Mouse (Mus musculus) heart, adult 18-20 months (tissue): ENCODE results near the gene Lim2. TPM values are rescaled to one million over a fixed set of nuclear protein-coding genes. Genes with fewer than 3 reads are reported as not detected.

ENCODE experiments used
- microRNA-seq, 2 experiments: library from miRNA; unstranded; fragments of <30 nt; microRNA quantifications; one replicate each; pipeline ENCODE4 v1.2.0; 2022
- total RNA-seq, 2 experiments: library from RNA; stranded (reverse); gene quantifications; 2 replicates each; pipeline ENCODE4 v1.2.3; 2021

The Lim2 gene
- total RNA-seq, 2 experiments from 2014 or later, result not detected

Small RNA genes within 50 kb of the gene (microRNA-seq; reads per million reads assigned to microRNA genes)
- gene Mir7051, result 4.3 to 6.8 reads per million in 2 experiments

Other genes with a start within 250 kb of the Lim2 start
- 10 to 100 TPM; 12.8 to 16.2 TPM for gene Zfp715, start 114.4 kb upstream of the Lim2 start, total RNA-seq
- not detected for gene Siglecf, start 76.3 kb upstream of the Lim2 start, total RNA-seq
- 1 to 10 TPM in 1 of 2 experiments, under 1 TPM in 1; 0.15 to 1.2 TPM for gene Siglecg, start 19.5 kb upstream of the Lim2 start, total RNA-seq
- 1 to 10 TPM; 1.1 to 2.2 TPM for gene Nkg7, start 9.4 kb downstream of the Lim2 start, total RNA-seq
- gene Cldnd2, start 13.1 kb downstream of the Lim2 start, total RNA-seq, result not detected
- 1,000 to 10,000 TPM; 1,290 to 1,427 TPM for gene Etfb, start 16.4 kb downstream of the Lim2 start, total RNA-seq
- gene Gm45233, start 16.5 kb downstream of the Lim2 start, total RNA-seq, result under 1 TPM in 1 of 2 experiments, not detected in 1; 0.60 TPM
- gene Vsig10l, start 35.5 kb downstream of the Lim2 start, total RNA-seq, result 1 to 10 TPM in 1 of 2 experiments, under 1 TPM in 1; 0.69 to 1.3 TPM
- under 1 TPM in 1 of 2 experiments, not detected in 1; 0.36 TPM for gene Iglon5, start 62.4 kb downstream of the Lim2 start, total RNA-seq
- not detected for gene 4931406B18Rik, start 78.3 kb downstream of the Lim2 start, total RNA-seq
- gene Cd33, start 116.8 kb downstream of the Lim2 start, total RNA-seq, result 1 to 10 TPM; 2.3 to 3.0 TPM
- under 1 TPM; 0.79 to 0.85 TPM for gene Zfp658, start 134.6 kb downstream of the Lim2 start, total RNA-seq
- 1 to 10 TPM; 4.4 to 8.2 TPM for gene Zfp719, start 151.9 kb downstream of the Lim2 start, total RNA-seq
- not detected for gene Zfp819, start 179.5 kb downstream of the Lim2 start, total RNA-seq
- not detected for gene Ceacam18, start 207.0 kb downstream of the Lim2 start, total RNA-seq
- 1 to 10 TPM; 1.4 to 1.6 TPM for gene Siglece, start 232.5 kb downstream of the Lim2 start, total RNA-seq
- 1 to 10 TPM; 2.7 to 3.1 TPM for gene Ctu1, start 244.3 kb downstream of the Lim2 start, total RNA-seq